Mouse (Mus musculus): Measurements from ENCODE around the gene Gja4. TPM values are rescaled to one million over a fixed set of nuclear protein-coding genes. Genes with fewer than 3 reads are reported as not detected.

Gene Gja4
- total RNA-seq (2021): 1 to 10 TPM; 7.7 to 8.6 TPM
- long read RNA-seq, experiment 1, transcript Gja4-201 (2 exons, 1,685 nt): major isoform, 6 of 7 reads
- long read RNA-seq, experiment 1, partial matches to known transcripts: 1 of 7 reads
- long read RNA-seq, experiment 1, other reads (novel, unspliced or antisense): 0 of 7 reads
- long read RNA-seq, experiment 2, transcript Gja4-201 (2 exons, 1,685 nt): major isoform, 7 of 10 reads
- long read RNA-seq, experiment 2, partial matches to known transcripts: 0 of 10 reads
- long read RNA-seq, experiment 2, other reads (novel, unspliced or antisense): 3 of 10 reads

DNA sequence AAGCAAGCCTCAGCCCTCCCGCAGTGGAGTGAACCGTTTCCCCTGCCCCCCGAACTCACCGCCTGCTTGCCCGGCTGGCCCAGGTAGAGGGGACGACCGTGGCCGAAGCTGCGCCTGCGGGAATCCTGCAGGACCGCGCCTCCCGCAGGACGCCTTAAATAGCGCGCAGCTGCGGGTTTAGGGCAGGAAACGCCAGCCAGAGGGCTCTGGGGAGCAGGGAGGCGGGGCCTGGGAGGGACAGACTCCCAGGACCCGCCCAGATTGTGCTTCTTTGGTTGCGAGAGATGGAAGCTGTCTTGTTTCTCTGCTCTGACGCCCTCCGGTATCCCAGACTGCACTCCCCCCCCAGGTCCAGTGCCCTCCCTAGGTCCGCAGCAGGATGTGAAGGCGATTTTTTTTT lies at the start of gene Gja4:
Gja4 (minus strand) TSS at position 179 of the 400 bp plus-strand sequence.
- DNase-seq (ENCODE audit: low spot score in 2 of 2): peak; percentile 54 to 55

DNA sequence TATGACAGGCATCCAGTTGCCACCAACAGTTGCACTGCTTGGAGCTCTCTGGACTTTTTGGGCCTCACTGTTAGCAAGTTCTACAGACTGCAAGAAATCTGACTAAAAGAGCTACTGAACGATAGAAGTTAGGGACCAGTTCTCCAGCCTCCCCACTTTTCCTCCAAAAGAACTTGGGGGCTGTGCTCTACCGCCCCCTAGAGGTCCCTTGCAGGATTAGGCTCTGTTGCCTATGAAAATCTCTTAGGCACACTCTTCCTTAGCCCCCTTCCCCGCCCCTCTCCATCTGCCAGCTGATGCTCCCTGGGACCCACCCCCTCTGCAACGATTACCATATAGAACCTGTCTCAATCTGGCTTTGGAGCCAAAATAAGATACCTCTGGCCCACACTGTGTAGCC lies 49.5 kb upstream of the Gja4 start:
- no peak for DNase-seq (ENCODE audit: low spot score in 2 of 2)

DNA sequence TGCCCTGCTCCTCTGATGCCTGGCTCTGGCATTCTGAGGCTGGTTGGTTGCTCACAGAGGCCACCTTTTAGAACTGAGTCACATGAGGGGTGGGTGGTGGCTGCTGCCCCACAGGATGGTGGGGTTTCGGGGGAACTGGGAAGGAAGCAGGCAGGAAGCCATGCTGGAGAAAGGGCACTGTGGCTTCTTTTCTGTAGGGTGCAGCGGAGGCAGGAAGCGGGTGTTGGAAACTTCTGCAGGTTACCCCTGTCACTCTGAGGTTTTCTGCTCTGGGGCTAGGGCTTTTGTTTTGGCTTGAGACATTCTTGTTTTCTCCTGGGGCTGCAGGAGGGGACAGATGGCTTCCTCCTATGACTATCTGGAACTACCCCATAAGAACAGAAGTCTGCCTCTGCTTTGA lies 48.7 kb upstream of the Gja4 start:
- DNase-seq (ENCODE audit: low spot score in 2 of 2): no peak

DNA sequence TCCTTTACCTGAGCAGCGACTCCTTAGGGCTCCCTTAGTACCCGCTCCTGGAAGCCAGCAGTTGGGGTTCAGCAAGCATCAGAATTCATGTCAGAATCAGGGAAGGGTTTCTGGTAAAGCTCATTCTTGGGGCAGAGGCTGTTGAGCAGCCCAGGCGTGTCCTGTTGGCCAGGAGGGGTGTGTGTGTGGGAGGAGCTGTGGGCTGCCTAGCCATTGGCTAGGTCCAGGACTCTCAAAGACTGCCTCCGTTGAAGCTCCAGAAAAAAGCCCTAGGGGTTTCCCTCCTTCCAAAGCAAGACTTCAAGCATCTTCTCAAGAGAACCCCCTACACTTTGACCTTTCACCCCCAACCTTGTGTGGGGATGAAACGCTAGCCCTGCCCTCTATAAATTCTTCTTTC lies 44.2 kb upstream of the Gja4 start, which contains the start of gene Gjb5:
Gjb5 (minus strand) TSS at position 164 of the 400 bp plus-strand sequence.
- DNase-seq (ENCODE audit: low spot score in 2 of 2): no peak

DNA sequence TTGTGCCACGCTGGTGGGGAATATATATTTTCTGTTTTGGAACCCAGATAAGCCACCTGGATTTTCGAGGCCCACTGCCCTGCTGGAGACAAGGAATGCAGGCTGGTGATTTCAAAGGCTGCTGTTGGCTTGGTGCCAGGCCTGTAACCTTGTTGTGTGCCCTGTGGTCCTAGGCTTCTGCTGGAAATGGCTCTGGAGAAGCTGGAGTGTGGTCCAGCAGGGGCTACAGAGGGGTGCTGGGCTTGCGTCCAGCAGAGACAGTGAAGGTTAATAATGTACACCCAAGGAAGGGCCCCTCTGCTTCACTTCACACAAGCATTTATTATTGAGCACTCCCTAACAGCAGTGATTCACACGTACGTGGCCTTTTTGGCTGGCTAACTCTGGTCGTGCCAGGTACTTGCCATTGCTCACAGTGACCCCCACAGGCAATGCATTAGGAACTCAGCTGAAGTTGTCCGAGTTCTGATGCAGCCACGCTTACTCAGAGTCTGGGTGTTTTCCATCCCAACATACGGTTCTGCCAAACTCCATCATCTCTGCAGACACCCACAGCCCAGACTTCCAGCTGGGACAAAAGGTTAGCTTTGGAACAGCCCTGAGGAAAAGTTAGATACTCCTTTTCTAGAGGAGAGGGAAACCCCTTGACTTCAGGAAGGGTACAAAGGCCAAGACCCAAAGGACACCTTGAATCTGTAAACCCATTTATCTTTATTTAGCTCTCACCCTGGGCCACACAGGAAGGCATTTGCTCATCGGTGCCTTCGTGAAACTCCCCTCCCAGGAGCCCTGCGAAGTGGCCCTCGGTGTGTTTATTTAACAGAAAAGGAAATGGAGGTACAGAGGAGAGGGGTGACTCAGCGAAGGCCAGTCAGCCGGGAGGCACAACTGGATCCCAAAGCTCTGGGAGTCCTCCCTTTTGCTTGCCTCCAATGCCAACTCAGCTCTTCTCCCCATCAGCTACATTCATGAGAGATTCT lies 41.0 kb upstream of the Gja4 start:
- DNase-seq (ENCODE audit: low spot score in 2 of 2): no peak

DNA sequence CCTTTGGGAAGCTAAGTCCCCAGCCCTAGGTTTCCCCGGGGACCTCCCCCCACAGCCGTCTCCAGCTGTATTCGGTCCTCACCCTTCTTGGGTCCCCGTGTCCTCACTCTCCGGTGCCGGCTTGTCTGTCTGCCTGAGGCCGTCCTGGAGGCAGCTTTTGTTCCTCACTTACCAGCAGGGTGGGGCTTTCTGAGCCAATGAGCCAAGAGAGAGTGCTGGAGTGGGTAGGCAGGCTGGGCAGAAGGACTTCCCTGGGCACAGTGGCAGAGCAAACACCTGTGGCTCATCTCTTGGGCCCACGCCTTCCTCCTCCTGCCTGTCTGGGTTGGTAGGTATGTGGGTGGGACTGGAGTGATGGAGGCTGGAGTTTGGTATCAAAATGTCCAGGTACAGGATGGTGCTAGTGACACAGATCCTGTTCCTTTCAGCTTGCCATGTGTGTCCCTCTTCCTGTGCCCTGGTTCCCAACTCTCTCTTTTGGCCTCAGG lies 40.2 kb upstream of the Gja4 start, which contains the start of gene Gjb4:
Gjb4 (minus strand) TSS at position 131 of the 488 bp plus-strand sequence.
- DNase-seq (ENCODE audit: low spot score in 2 of 2): no peak

DNA sequence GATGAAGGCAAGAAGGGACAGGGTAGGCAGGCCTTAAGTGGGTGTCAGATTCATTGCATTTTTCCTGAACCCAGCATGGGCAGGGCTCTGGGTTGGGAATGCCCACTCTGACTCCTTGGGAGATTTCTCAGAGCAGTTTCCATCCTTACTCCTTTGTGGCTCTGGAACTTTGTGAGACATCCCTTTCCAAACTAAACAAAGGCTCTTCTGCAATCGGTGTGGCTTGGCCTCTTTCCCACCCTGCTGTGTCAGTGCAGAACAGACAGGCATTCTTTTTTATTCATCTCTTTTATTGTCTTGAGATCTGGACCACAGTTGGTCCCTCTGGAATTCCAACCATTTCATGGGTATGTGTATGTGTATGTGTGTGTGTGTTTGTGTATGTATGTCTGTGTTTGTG lies 38.8 kb upstream of the Gja4 start:
- no peak for DNase-seq (ENCODE audit: low spot score in 2 of 2)

DNA sequence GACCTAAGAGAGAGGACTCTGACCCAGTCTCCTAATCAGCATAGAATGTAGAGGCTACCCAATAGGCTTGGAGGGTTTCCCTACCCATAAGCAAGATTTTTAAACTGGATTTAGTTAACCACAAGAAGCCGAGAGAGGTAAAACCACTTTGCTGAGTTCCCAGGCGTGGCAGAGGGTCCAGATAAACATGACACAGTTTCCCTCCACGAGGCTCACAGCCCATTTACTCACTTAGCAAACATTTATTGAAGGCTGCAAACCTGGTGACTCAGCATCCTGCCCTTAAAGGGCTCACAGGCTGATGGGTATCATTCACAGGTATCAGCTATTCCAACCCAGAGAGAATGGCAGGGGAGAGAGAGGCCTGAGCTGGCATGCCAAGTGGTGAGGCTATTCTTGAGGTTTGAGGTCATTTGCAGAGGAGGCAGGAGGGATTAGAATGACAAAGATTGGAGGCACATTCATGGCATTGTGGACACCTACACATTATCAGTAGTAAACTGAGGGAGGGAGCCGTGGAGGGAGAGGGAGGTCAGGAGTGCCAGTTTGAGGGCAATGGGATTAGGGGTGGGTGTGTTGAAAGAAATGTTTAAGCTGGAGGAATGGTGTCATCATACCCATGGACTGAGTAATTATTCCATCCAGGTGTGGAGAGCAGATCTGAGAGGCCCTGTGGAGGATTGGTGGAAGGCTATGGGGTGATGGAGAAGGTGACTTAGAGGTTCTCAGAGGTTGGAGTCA lies 35.9 kb upstream of the Gja4 start:
- no peak for DNase-seq (ENCODE audit: low spot score in 2 of 2)

DNA sequence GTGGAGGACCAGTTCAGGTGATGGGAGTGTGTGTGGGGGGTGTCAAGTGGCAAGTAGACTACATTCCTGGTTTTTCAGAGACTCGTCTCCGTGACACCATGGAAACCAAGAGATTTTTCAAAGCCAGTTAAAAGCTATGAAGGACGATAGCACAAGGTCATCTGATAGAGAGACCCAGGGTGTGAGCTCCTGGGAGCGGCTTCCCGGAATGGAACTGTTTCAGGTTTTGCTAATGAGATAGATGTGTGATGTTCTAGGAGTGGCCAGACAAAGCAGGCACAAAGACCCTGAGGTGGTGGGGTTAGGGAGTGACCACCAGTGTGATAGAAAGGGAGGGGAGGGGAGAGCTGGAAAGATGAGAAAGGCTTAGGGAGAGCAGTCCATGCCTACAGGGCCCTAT lies 31.2 kb upstream of the Gja4 start:
- DNase-seq (ENCODE audit: low spot score in 2 of 2): no peak

DNA sequence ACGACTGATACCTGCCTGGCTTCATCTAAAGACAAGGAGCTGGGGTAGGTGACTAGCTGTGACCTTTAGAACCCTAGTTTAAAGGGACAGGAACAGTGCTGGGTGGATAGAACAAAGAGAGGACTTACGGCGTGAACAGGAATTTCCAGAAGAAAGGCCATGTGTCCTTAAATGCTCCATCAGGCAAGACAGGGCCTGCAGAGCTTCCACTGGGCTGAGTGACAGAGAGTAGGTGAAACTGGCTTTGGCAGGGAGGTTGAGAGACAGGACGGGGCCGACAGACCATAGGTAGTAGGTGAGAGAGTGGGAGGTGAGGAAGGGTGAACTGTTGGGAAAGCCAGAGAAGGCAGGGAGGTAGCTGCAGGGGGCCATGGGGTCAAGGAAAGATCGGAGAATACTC lies 27.5 kb upstream of the Gja4 start:
- DNase-seq (ENCODE audit: low spot score in 2 of 2): no peak

DNA sequence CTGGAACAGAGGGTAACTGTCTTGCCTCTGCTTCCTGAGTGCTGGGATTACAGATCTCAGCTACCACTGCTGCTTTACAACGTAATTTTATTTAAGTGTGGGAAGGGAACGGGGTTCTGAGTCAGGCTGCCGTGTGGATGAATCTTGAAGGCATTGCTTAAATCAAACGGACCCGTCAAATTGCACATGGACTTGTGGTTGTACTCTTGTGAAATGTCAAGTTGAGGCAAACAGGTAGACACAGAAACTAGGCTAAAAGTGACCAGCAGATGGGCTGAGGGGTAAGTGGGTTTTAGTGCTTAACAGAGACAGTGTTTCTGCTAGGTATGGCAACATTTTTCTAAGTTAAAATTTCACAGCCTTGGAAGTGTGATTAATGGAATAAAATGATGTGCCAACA lies 23.8 kb upstream of the Gja4 start:
- no peak for DNase-seq (ENCODE audit: low spot score in 2 of 2)

DNA sequence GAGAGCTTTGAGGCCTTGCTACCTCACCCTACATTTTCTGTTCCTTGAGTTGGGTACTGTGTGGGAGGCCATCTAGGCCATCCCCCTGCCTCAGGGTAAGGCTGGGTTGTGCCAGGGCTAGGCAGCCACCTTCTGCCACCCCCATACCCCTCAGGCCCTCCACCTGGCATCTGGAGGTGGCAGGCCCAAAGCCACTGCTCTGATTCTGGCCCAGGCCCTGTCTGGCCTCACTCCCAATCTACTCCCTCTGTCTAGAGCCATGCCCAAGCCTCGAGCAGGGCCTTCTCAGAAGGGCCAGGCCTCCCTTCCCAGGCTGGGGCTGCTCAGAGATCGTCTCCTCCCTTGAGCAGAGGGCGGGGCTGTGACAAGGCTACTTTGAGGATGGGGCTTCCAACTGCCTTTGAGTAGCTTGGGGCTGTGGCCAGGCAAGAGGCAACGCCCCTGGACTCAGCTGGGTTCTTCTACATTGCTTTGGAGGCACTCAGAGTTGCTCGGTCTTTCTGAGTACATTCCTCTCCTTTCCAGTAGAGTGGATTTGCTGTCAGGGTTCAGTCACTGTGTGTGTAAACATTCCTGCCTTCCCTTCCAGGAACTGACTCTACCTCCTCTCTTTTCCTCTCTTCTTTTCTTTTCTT lies 21.1 kb upstream of the Gja4 start:
- DNase-seq (ENCODE audit: low spot score in 2 of 2): no peak

DNA sequence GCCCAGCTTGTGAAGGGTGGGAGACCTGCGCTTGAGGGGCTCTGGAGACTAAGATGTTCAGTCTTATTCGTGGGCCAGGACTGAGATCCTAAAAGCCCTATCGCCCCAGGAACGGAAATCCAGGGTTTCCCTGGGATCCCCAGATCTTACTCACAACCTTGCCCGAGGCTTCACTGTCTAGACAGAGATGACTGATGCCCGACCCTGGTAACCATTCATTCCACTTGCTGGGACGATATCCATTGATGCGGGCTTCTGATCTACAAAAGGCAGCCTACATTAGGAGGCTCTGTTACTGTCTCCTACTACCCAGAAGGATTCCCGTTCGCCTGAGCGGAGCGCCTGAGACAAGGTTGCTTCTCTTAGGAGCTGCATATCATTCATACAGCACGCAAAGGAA lies 17.3 kb upstream of the Gja4 start:
- no peak for DNase-seq (ENCODE audit: low spot score in 2 of 2)

DNA sequence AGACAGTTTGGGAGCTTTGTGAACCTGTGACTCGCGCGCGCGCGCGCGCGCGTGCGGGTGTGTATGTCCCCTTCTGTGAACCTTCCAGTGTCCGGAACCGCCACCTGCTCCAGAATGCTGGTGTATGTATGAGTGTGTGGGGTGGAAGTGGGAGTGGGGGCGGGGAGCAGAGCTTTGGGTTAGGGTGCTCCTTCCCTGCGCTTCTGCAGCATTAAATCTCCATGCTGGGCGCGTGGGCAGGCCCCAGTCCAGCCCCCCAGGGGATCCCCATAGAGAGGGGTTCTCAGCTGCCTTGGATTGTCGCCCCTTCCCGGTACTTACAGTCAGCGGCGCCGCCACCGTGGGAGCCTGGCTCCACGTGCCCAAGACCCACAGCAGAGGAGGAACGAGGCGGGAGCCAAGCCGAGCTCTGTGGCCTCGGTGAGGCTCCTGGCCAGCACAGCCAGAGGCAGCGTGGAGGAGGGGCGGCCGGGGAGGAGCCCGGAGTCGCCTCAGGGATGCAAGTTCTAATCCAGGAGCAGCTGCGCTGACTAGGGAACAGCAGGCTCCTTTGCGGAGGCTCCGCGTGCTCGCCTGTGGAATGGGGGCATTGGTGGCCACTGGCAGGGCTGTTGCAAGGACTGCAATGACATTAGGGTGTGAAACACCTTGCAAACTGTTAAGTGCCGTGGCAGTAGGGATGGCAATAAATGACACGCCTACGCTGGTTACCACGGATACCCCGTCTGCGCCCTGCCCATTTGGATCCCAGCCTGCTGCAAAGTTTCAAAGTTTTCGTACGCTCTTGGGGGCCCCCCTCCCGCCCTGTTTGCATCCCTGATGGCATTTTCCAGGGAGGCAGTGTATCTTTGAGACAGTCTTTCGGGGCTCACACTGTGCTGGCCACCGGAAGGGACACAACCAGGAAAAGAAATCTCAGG lies 16.6 kb upstream of the Gja4 start, which contains the start of gene Gjb3:
Gjb3 (minus strand) TSS at position 664 of the 920 bp plus-strand sequence.
- no peak for DNase-seq (ENCODE audit: low spot score in 2 of 2)

DNA sequence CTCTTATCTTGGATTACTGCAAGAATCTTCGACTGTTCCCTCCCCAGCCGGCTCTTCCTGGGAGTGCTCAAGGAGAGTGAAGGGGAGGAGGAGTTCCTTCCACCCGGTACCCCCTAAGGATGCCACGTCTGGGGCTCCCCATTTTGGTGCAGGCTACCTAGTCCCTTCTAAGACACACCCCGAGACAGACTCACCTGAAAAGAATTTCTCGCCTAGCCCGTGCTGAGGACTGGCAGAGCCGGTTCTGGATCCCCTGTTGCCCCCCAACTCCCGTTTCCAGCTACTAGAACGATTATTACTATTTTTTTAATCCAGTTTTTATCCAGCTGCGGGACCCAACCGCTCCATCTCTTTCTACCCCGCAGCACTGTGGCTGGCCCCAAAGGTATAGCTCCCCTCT lies 15.9 kb upstream of the Gja4 start:
- DNase-seq (ENCODE audit: low spot score in 2 of 2): no peak

DNA sequence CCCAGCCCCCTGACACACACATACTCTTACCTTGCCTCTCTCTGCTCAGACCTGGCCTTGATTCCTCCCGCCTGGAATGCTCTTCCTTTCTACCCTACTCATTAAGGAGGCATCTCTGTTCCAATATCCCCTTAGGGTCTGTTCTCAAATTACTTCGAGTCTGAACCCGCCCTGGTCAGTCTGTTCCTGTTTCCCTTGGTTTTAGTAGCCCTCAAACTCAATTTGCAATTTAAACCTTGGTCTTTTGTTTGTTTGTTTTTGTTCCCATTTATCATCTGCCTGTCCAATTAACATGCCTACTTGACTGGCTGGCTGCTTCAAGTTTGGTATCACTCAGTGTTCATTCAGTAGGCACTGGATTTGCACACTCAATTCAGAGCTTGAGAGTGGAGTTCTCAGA lies 15.2 kb upstream of the Gja4 start:
- DNase-seq (ENCODE audit: low spot score in 2 of 2): no peak

DNA sequence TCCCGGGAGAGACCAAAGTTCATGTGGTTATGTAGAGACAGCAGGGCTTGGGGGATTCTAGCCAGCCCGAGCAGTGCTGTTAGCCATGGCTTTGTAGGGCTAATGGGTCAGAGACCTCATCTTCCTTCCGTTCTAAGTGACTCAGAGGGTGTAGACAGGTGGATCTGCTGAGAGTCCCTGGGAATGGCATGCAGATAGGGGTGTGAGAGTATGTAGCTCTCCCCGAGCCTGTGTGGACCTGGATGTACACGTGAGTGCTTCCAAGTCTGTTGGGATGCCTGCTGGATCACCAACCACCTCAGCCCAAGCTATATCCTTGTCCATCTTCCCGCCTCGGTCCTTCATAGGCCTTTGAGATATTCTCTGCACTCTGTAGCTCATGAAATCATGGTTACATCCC lies 14.5 kb upstream of the Gja4 start:
- DNase-seq (ENCODE audit: low spot score in 2 of 2): no peak

DNA sequence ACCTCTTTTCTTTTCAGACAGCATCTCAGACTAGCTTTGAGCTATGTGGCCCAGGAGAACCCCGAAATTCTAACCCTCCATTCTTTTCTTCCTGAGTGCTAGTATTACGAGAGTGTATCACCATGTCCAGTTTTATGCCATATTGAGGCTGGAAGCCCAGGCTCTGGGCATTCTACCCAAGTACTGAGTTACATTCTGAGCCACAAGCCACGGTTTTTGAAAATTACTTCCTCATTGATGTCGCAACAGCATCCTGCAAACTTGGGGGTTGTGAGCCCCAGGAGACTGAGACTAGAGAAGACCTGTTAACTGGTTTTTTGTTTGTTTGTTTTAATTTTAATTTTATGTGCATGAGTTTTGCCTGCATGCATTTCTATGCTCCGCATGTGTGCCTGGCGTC lies 13.9 kb upstream of the Gja4 start:
- DNase-seq (ENCODE audit: low spot score in 2 of 2): no peak

DNA sequence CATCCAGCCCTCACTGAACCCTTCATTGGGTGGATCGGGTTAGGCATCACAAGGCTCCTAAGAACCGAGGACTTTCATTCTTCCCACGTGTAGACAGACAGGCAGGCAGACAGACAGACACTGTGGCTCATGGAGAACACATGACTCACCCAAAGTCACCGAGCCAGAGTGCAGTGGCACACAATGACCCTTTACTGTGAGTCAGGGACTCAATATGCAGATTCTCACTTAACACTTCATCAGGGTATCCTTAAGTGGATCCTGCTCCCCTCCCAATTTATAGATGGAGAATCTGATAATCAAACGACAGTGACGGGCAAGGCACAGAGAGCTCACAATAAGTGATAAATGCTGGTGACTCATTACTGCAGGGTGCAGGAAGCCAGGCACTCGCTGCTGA lies 13.4 kb upstream of the Gja4 start:
- DNase-seq (ENCODE audit: low spot score in 2 of 2): no peak

DNA sequence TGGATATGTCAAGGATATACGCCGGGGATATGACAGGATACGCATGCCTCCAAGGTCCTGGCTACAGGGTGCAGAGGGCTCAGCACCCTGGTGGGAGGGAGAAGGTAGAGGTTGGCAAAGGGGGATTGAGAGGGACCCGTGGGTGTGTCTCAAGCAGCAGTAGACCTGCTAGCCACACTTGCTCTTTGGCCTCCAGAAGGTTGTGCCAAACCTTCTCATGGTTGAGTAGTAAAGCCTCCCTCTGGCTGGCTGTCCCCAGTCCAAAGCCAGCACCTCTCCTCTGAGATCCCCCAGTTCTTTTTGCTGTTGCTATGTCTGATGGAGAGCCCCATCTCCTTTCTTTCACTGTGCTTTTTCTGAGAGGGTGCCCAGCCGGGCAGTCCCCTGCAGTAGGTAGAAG lies 11.4 kb upstream of the Gja4 start:
- no peak for DNase-seq (ENCODE audit: low spot score in 2 of 2)
